Mouse (Mus musculus) liver, embryonic 14.5 days (tissue): ENCODE data around the gene Il1r1.

Experiments used
- CTCF ChIP-seq: IDR thresholded peaks from 2 replicates; pipeline ENCODE4 v1.5.1; 2016; ENCODE audit warnings: antibody characterized with exemption, low read depth, control low read depth
- EP300 ChIP-seq: IDR thresholded peaks from 2 replicates; pipeline ENCODE4 v1.6.1; 2016; ENCODE audit warnings: antibody characterized with exemption, low read depth

- TF ChIP-seq CTCF (no peak), EP300 (peak; percentile 97)
These were observed 5.5 kb downstream of the Il1r1 start for GRCm38 (mm10) chr1:40230336-40230735.
